Mouse (Mus musculus): ENCODE results near the gene Pdap1. TPM values are rescaled to one million over a fixed set of nuclear protein-coding genes. Genes with fewer than 3 reads are reported as not detected.
"Not testable (repeated sequence)": the region's sequence is repeated elsewhere in the genome, so short reads cannot be mapped to it uniquely, and the experiment has no call there.

The Pdap1 gene
- total and polyA plus RNA-seq, 2 experiments: 16.1 to 19.7 TPM

DNA sequence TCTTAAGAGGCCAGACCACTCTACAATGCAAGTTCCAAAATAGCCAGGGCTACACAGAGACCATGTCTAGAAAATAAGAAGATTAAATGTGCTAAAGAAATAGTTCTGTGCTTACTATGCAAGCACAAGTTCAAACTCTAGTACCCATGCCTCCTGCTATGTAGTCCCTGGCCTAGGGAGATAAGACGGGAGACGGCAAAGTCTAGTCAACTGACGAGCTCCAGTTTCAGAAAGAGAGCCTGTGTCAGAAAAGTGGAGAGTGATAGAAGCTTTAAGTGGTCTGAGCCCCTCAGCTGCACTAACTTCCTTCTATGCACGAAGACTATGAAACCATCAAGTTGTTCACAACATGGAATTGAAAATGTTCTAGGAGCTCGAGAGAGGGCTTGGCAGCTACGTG lies 9.3 kb upstream of the Pdap1 start:
- WGBS: 94% methylated on average over 6 of the region's 6 CpGs
- TF ChIP-seq CTCF (IDR thresholded peaks at IDR 0.05; ENCODE audit: low read depth, low read length) (no peak), POLR2A (IDR thresholded peaks at IDR 0.05; ENCODE audit: extremely low read depth, insufficient read depth, low read length) (no peak)
- no peak for DNase-seq (ENCODE audit: extremely low read depth, low read depth, low spot score)
- Histone ChIP-seq H3K27me3 (ENCODE audit: control insufficient read depth, insufficient read depth, low read length) (no peaks in the 10 kb centered on the region), H3K9ac (ENCODE audit: low read depth, low read length) (no peak overlapping the region), H3K27ac (replicated peaks; ENCODE audit: insufficient read depth, low read depth, low read length) (no peak overlapping the region), H3K4me3 (ENCODE audit: insufficient read depth, low read depth, low read length) (no peak overlapping the region), H3K4me1 (ENCODE audit: control insufficient read depth, insufficient read depth, low read length) (peaks cover 2% of the 10 kb centered on the region; the same call in 1 of the 2 replicates), H3K79me2 (ENCODE audit: control insufficient read depth, insufficient read depth, low read length) (no peaks in the 10 kb centered on the region), H3K36me3 (ENCODE audit: control insufficient read depth, insufficient read depth, low read length) (peaks cover 42% of the 10 kb centered on the region)

DNA sequence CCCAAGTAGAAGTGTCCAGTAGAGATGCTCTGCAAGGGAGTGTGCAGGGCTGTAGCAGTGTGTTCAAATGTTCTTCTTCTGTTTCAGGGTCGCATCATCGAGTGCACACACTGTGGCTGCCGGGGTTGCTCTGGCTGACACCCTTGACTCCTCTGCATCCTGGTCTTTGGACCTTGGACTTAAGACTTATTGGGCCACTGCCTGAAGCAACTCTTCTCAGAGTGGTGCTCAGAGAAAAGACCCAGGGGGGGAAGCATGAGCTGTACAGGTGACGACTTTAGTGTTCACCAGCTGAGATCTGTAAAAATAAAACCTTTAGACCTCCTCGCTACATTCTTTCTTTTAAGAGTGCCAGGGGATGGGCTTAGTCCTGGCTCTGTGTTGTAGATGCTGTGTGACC lies 7.7 kb upstream of the Pdap1 start:
- Histone ChIP-seq H3K79me2 (ENCODE audit: control insufficient read depth, insufficient read depth, low read length) (no peaks in the 10 kb centered on the region), H3K4me3 (ENCODE audit: insufficient read depth, low read depth, low read length) (no peak overlapping the region), H3K27me3 (ENCODE audit: control insufficient read depth, insufficient read depth, low read length) (no peaks in the 10 kb centered on the region), H3K36me3 (ENCODE audit: control insufficient read depth, insufficient read depth, low read length) (peaks cover 47% of the 10 kb centered on the region), H3K4me1 (ENCODE audit: control insufficient read depth, insufficient read depth, low read length) (peaks cover 2% of the 10 kb centered on the region; the same call in 1 of the 2 replicates), H3K9ac (ENCODE audit: low read depth, low read length) (no peak overlapping the region), H3K27ac (replicated peaks; ENCODE audit: insufficient read depth, low read depth, low read length) (no peak overlapping the region)
- 44% methylated on average over 5 of the region's 5 CpGs for WGBS
- DNase-seq (ENCODE audit: extremely low read depth, low read depth, low spot score): peak; percentile 41
- TF ChIP-seq POLR2A (IDR thresholded peaks at IDR 0.05; ENCODE audit: extremely low read depth, insufficient read depth, low read length) (no peak), CTCF (IDR thresholded peaks at IDR 0.05; ENCODE audit: low read depth, low read length) (no peak)

DNA sequence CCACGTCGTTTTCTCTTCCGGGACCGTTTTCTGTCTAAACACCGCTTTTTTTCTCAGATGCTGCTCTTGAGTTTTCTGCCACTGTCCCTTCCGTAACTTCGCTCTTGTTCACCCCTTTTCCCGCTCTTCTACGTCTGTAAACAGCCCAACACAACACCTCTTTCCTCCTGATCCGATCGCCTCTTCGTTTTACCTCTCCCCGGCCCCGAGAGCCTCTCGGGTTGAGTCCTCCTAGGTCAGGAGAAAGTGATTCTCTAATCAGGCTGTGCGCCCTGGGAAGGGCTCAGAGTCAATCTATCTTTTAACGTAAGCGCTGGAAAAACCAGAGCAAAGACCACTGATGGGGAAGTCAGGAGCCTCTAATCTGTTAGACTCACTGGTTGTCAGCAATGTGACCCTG lies 573 bp upstream of the Pdap1 start:
- Histone ChIP-seq H3K9ac (ENCODE audit: low read depth, low read length) (peak overlapping the region; percentile 84), H3K4me1 (ENCODE audit: control insufficient read depth, insufficient read depth, low read length) (peaks cover 6% of the 10 kb centered on the region), H3K27me3 (ENCODE audit: control insufficient read depth, insufficient read depth, low read length) (no peaks in the 10 kb centered on the region), H3K79me2 (ENCODE audit: control insufficient read depth, insufficient read depth, low read length) (peaks cover 15% of the 10 kb centered on the region; the same call in 1 of the 2 replicates), H3K4me3 (ENCODE audit: insufficient read depth, low read depth, low read length) (peak overlapping the region; percentile 89), H3K36me3 (ENCODE audit: control insufficient read depth, insufficient read depth, low read length) (peaks cover 31% of the 10 kb centered on the region), H3K27ac (replicated peaks; ENCODE audit: insufficient read depth, low read depth, low read length) (peak overlapping the region; percentile 99)
- no peak for DNase-seq (ENCODE audit: extremely low read depth, low read depth, low spot score)
- TF ChIP-seq POLR2A (IDR thresholded peaks at IDR 0.05; ENCODE audit: extremely low read depth, insufficient read depth, low read length): no peak
- no peak for TF ChIP-seq CTCF (IDR thresholded peaks at IDR 0.05; ENCODE audit: low read depth, low read length)
- WGBS: under 1% methylated on average over 18 of the region's 18 CpGs

DNA sequence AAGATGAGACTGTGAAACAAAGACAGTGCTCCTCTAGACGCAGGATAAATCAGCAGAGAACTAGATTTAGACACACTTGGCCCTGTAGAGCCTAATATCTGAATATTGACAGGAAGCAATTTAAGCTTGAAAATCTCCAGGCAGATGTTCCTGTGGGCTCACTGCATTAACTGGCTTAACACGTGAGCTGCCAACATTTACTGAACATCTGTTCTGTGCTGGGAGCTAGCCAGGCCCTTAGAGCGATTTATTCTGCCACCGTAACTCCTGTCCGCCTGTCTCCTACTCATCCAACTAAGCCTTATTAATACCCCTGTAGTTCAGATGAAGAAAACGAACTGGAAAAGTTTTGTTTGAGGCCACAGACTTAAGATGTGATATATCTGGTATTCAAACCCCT lies 1.2 kb downstream of the Pdap1 start:
- Histone ChIP-seq H3K9ac (ENCODE audit: low read depth, low read length) (peak overlapping the region; percentile 81; the same call in 1 of the 2 replicates), H3K79me2 (ENCODE audit: control insufficient read depth, insufficient read depth, low read length) (peaks cover 15% of the 10 kb centered on the region; the same call in 1 of the 2 replicates), H3K27ac (replicated peaks; ENCODE audit: insufficient read depth, low read depth, low read length) (no peak overlapping the region), H3K36me3 (ENCODE audit: control insufficient read depth, insufficient read depth, low read length) (peaks cover 34% of the 10 kb centered on the region), H3K4me1 (ENCODE audit: control insufficient read depth, insufficient read depth, low read length) (peaks cover 6% of the 10 kb centered on the region), H3K4me3 (ENCODE audit: insufficient read depth, low read depth, low read length) (peak overlapping the region; percentile 89), H3K27me3 (ENCODE audit: control insufficient read depth, insufficient read depth, low read length) (no peaks in the 10 kb centered on the region)
- 5% methylated on average over 6 of the region's 6 CpGs for WGBS
- TF ChIP-seq CTCF (IDR thresholded peaks at IDR 0.05; ENCODE audit: low read depth, low read length) (no peak), POLR2A (IDR thresholded peaks at IDR 0.05; ENCODE audit: extremely low read depth, insufficient read depth, low read length) (no peak)
- no peak for DNase-seq (ENCODE audit: extremely low read depth, low read depth, low spot score)

DNA sequence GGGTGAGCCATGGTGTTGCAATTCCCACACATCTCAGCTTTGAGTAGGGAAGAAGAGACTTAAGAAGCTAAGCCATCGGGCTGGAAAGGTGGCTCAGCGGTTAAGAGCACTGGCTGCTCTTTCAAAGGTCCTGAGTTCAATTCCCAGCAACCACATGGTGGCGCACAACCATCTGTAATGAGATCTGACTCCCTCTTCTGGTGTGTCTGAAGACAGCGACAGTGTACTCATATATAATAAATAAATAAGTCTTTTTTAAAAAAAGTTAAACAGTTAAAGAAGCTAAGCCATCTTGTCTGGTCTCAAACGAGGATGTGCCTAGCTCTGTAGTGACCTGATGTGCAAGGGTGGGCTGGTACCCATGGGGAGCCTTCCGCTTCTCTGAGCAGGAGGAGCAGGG lies 6.8 kb downstream of the Pdap1 start:
- H3K4me3 ChIP-seq (ENCODE audit: insufficient read depth, low read depth, low read length); H3K4me1 ChIP-seq (ENCODE audit: control insufficient read depth, insufficient read depth, low read length); H3K79me2 ChIP-seq (ENCODE audit: control insufficient read depth, insufficient read depth, low read length); H3K27ac ChIP-seq (replicated peaks; ENCODE audit: insufficient read depth, low read depth, low read length); H3K27me3 ChIP-seq (ENCODE audit: control insufficient read depth, insufficient read depth, low read length); DNase-seq (ENCODE audit: extremely low read depth, low read depth, low spot score); H3K9ac ChIP-seq (ENCODE audit: low read depth, low read length): not testable (repeated sequence)
- peaks cover 40% of the 10 kb centered on the region for H3K36me3 ChIP-seq (ENCODE audit: control insufficient read depth, insufficient read depth, low read length)
- 96% methylated on average over 6 of the region's 6 CpGs for WGBS

DNA sequence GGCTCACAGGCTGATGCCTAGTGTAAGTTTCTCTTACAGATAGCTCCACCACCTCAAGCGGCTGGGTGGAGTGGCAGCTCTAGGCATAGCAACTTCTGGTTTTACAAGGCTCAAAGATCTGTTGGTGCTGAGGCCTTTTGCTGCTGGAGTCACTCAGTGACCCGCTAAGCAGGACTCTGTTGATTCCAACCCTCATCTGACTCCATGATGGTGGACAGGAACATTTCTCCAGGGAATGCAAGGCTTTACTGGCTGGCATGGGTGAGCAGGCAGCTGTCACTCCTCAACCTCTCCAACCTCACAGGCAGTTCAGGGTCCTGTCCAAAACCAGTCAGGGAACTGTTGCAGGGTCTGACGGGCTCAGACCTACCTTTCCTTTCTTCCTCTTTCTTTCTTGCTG lies 9.0 kb downstream of the Pdap1 start:
- WGBS: 88% methylated on average over 3 of the region's 3 CpGs
- Histone ChIP-seq H3K9ac (ENCODE audit: low read depth, low read length) (no peak overlapping the region), H3K27me3 (ENCODE audit: control insufficient read depth, insufficient read depth, low read length) (no peaks in the 10 kb centered on the region), H3K4me3 (ENCODE audit: insufficient read depth, low read depth, low read length) (no peak overlapping the region), H3K27ac (replicated peaks; ENCODE audit: insufficient read depth, low read depth, low read length) (no peak overlapping the region), H3K79me2 (ENCODE audit: control insufficient read depth, insufficient read depth, low read length) (no peaks in the 10 kb centered on the region), H3K4me1 (ENCODE audit: control insufficient read depth, insufficient read depth, low read length) (no peaks in the 10 kb centered on the region), H3K36me3 (ENCODE audit: control insufficient read depth, insufficient read depth, low read length) (peaks cover 47% of the 10 kb centered on the region)
- TF ChIP-seq CTCF (IDR thresholded peaks at IDR 0.05; ENCODE audit: low read depth, low read length) (no peak), POLR2A (IDR thresholded peaks at IDR 0.05; ENCODE audit: extremely low read depth, insufficient read depth, low read length) (no peak)
- DNase-seq (ENCODE audit: extremely low read depth, low read depth, low spot score): no peak
